Mouse (Mus musculus): ENCODE results near the gene Dmac1. TPM values are rescaled to one million over a fixed set of nuclear protein-coding genes. Genes with fewer than 3 reads are reported as not detected.

Dmac1 gene
- polyA plus RNA-seq (2012; rRNA removed): 20.9 and 29.0 TPM in 2 replicates

DNA sequence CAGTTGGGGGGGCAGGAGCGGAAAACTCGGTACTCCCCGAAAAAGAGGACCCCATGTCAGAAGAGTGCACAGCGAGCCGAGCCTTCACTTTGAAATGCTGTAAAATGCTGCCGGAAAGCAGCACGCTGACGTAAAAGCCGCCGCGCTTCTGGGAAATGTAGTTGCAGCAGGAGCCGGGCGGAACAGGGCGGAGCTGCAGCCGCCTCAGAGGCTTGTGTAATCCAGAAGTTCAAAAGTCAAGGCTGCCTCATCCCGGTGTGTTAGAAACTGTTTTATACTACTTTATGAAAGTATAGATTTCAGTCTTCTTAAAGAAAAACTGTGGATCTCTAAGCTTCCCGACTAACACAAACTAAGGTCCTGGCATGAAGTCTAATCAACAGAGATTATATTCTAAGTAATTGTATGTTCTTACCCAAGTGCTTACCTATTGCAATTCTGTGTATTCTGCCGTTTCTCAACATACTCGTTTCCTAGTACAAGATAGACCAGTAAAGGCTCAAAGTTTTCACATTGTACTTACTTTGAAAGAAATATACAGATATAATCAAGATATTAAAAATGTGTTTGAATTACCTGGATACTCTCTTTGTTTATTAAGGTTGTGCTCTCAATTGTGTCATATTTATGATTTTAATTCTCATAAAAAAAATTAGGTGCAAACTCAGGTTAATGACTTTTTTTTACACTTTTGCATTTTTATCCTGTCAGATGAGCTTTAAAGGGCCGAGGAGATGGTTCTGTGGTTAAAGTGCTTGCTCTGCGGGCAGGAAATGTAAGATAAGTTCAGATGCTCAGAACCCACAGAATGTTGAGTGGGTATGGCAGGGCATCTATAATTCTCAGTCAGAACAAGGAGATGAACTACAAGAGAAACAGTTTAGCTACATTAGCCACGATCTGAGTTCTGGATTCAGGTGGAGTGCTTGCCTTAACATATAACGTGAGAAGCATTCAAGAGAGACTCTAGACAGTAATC is at the start of gene Dmac1:
Gene Dmac1, minus strand, starts transcription at position 109 of the 979 bp plus-strand sequence.

All from stomach, adult 2 months (tissue).